Mouse (Mus musculus): ENCODE measurements at regions not wholly inside any gene's neighbourhood (a gene's known extent, or its start where the extent isn't known, plus 50 kb on each side); places are given as distances from the start of the nearest gene placed in this dataset.
A peak's percentile ranks its signal among the peaks of the same experiment; 100 is the strongest.

GRCm38 (mm10) chr3:129445961-129446360 lies 86.2 kb upstream of the Elovl6 start:
- no peak for DNase-seq (ENCODE audit: low read depth, low spot score)

- no peak for DNase-seq (ENCODE audit: low read depth, low spot score)
Measured at GRCm38 (mm10) chr3:129449928-129450327, 82.2 kb upstream of the Elovl6 start.

- no peak for DNase-seq (ENCODE audit: low read depth, low spot score)
Measured at GRCm38 (mm10) chr3:129450671-129451070, 81.5 kb upstream of the Elovl6 start.

- no peak for DNase-seq (ENCODE audit: low read depth, low spot score)
Measured at GRCm38 (mm10) chr3:129470088-129470487, 62.1 kb upstream of the Elovl6 start.

- DNase-seq (ENCODE audit: low read depth, low spot score) = no peak
Measured at GRCm38 (mm10) chr3:129471332-129471731, 60.8 kb upstream of the Elovl6 start.

DNA sequence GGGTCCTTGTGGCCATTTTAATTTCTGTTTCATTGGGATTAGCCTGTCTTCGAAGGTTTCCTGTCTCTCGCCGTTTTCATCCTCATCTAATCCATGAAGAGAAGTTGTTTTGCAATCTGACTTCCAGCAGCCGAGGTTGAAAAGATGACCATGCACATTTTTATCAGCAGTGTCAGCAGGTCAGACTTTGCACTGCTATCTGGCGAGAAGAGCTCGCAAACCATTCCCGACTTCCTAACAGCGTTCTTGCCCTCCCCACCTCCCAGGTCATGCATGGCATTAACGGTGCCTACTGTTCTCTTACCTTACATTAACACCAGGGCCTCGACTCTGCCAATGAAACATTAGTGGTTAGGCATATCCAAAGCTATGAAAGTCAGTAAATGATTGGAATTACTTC lies 60.1 kb upstream of the Elovl6 start:
- DNase-seq (ENCODE audit: low read depth, low spot score) = no peak

DNA sequence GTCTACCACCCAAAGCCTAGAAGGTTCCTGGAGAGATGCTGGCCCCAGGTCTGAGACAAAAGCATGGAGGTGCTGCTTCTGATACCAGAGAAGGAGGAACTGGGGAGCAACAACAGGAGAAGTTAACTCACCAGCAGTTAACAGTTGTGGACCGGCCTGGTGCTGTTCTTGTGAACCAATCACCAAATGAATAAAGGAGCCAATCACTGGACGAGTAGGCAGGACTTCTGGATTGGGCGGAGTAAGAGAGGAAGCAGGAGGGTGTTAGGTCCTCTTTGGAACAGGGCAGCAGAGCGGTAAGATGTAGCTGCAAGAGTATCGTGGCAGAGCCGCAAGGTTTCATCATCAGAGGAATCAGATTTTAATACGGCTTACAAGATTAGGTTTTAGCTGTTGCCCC lies 57.7 kb upstream of the Elovl6 start:
- DNase-seq (ENCODE audit: low read depth, low spot score) = no peak

DNA sequence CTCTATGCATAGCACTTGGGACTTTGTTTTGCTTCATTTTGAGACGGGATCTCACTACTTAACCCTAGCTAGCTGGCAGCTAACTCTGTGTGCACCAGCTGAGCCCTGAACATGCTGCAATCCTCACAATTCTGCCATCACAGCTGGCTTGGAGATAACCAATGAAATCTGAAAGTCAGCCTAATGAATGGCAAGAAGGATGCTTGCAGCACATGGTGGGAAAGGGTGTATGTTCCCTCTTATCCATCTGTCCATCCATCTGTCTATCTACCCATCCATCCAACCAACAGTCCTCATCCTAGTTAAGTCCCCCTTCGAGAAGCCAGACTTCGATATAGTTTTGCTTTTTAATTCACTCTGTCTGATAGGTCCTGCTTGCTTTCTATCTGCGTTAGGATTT lies 55.9 kb upstream of the Elovl6 start:
- no peak for DNase-seq (ENCODE audit: low read depth, low spot score)

DNA sequence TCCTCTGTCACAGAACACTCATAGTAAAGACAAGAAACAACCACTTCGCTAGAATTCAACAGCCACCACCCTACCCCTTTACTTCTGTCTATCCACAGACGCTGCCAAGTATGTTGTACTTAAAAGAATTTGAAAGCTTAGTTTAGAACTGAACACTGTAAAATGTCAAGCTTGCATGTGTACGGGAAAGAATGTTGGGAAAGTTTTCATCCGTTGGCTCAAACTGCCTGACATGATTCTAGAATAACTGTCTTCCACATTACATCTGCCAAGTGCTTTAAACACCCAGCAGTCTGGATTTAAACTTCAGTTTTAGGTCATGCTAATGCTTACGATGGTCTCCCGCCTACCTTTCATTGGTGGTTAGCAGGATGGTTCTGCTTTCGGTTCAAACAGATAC lies 54.1 kb upstream of the Elovl6 start:
- peak; percentile 13 for DNase-seq (ENCODE audit: low read depth, low spot score)

DNA sequence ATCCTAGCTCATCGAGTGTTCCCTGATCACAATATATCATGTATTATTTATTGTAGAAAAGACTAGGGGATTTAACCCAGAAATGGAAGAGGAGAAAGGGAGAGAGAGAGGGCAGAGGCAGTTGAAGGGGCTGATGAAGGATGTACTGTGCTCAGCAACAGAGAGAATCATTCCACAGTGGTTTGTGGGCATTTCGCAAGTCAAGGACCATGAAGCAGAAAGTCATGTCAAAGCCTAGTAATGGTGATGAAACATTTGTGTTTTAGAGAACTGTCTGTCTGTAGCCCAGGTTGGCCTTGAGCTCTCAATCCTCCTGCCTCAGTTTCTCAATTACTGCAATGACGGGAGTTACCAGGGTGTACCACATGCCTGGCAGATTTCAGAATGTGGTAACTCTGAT lies 50.9 kb upstream of the Elovl6 start:
- DNase-seq (ENCODE audit: low read depth, low spot score) = no peak

All from telencephalon, adult 2 months (tissue).